Comparison of ENCODE assay signal across 27 mouse cellular contexts in the genomic region with DNA sequence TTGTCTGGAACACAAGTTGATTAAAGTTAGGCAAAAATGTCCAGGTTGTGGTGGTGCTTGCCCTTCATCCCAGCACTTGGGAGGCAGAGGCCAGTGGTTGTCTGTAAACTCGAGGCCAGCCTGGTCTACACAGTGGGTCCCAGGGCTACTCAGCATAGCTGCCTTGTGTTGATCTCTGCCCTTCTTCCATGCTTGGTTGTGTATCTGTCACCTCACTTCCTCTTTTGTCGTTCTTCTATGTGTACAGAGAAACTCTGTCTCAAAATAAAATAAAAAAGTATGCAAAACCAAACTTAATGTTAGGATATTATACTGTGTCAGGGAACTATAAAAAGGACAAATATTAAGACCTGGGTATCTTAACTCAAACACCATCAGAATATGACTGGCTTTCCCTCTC. TPM values are rescaled to one million over a fixed set of nuclear protein-coding genes. Genes with fewer than 3 reads are reported as not detected.
A peak's percentile ranks its signal among the peaks of the same experiment; 100 is the strongest.
DNase-seq lines count a peak whose midpoint lies in the region; ATAC-seq and TF ChIP-seq lines count a peak whose summit lies in the region.
"Had no signal": no experiment of that assay in that cellular context is flagged by ENCODE, and none has a peak within 500 bp of the region (broad histone marks: within the 10 kb centered on the region; RNA-seq: fewer than 3 reads in every experiment).

No protein-coding gene starts in this region.

- H3K27ac ChIP-seq in forebrain, embryonic 11.5 days (ENCODE audit: low read depth, low read length) = no peak overlapping the region
- H3K27ac ChIP-seq in forebrain, postnatal 0 days (ENCODE audit: low read depth, low read length) = no peak overlapping the region
- H3K27ac ChIP-seq: embryonic facial prominence, embryonic 13.5 days; embryonic facial prominence, embryonic 15.5 days; forebrain, embryonic 10.5 days; forebrain, embryonic 13.5 days; forebrain, embryonic 15.5 days had no signal

- H3K4me3 ChIP-seq in forebrain, embryonic 11.5 days (ENCODE audit: low read depth, low read length) = no peak overlapping the region
- no peak overlapping the region for H3K4me3 ChIP-seq in forebrain, postnatal 0 days (ENCODE audit: low read depth, low read length)
- H3K4me3 ChIP-seq: embryonic facial prominence, embryonic 13.5 days; embryonic facial prominence, embryonic 15.5 days; erythroblast, embryonic 14.5 days; forebrain, embryonic 10.5 days; forebrain, embryonic 13.5 days; forebrain, embryonic 15.5 days had no signal

- no peak for ATAC-seq in forebrain, embryonic 11.5 days (replicated peaks; ENCODE audit: low FRiP score)
- no peak for ATAC-seq in forebrain, postnatal 0 days
- ATAC-seq in granulocyte monocyte progenitor cell, adult 5-6 weeks (replicated peaks; ENCODE audit: poor library complexity, severe bottlenecking) = peak; percentile 48; the same call in 1 of the 2 replicates
- ATAC-seq: forebrain, embryonic 13.5 days; forebrain, embryonic 15.5 days had no signal

- peak; percentile 4 for DNase-seq in forebrain, embryonic 11.5 days (ENCODE audit: low spot score)
- no peak for DNase-seq in forebrain, postnatal 0 days
- peak; percentile 26 for DNase-seq in MEL-GATA-1-ER (ENCODE audit: extremely low read depth, low read depth)
- peak; percentile 32 for DNase-seq in splenic B cell, adult 2 months (ENCODE audit: low read depth, low spot score)
- no peak for DNase-seq in thymus, postnatal 4 days
- DNase-seq in cerebellum, postnatal 14 days = no peak
- no peak for DNase-seq in layer of hippocampus, adult 9-11 months
- DNase-seq: adrenal gland, adult 2 months; adrenal gland, postnatal 10 days; adrenal gland, postnatal 25 days; cerebellum, adult 11 months; cerebellum, adult 18-20 months; cerebellum, adult 8-10 months; cerebellum, adult 9-11 months; cerebellum, postnatal 25 days; embryo, embryonic 11 days had no signal

- H3K27me3 ChIP-seq in forebrain, embryonic 11.5 days (ENCODE audit: control insufficient read depth, insufficient read depth, low read length) = no peaks in the 10 kb centered on the region
- no peaks in the 10 kb centered on the region for H3K27me3 ChIP-seq in forebrain, postnatal 0 days (ENCODE audit: insufficient read depth, low read length)
- H3K27me3 ChIP-seq in splenic B cell, adult 2 months (ENCODE audit: control insufficient read depth, insufficient read depth, low read length, poor library complexity, severe bottlenecking) = no peaks in the 10 kb centered on the region
- H3K27me3 ChIP-seq: embryonic facial prominence, embryonic 13.5 days; embryonic facial prominence, embryonic 15.5 days; forebrain, embryonic 13.5 days; forebrain, embryonic 15.5 days had no signal

- no peak for TF ChIP-seq CTCF in forebrain, postnatal 0 days (IDR thresholded peaks at IDR 0.05; ENCODE audit: low read depth)

- no peak overlapping the region for H3K4me2 ChIP-seq in forebrain, embryonic 11.5 days (ENCODE audit: low read depth, low read length, severe bottlenecking)
- no peak overlapping the region for H3K4me2 ChIP-seq in forebrain, postnatal 0 days (ENCODE audit: low read depth)
- H3K4me2 ChIP-seq: embryonic facial prominence, embryonic 13.5 days; embryonic facial prominence, embryonic 15.5 days; forebrain, embryonic 13.5 days; forebrain, embryonic 15.5 days had no signal

- H3K9me3 ChIP-seq in forebrain, embryonic 11.5 days (ENCODE audit: control insufficient read depth, low read length) = no peaks in the 10 kb centered on the region
- no peaks in the 10 kb centered on the region for H3K9me3 ChIP-seq in forebrain, postnatal 0 days (ENCODE audit: low read length)
- H3K9me3 ChIP-seq: embryonic facial prominence, embryonic 13.5 days; embryonic facial prominence, embryonic 15.5 days; forebrain, embryonic 10.5 days; forebrain, embryonic 13.5 days; forebrain, embryonic 15.5 days had no signal

- H3K4me1 ChIP-seq in forebrain, embryonic 11.5 days (replicated peaks; ENCODE audit: control insufficient read depth, insufficient read depth, low read length) = no peaks in the 10 kb centered on the region
- no peaks in the 10 kb centered on the region for H3K4me1 ChIP-seq in forebrain, postnatal 0 days (ENCODE audit: insufficient read depth)
- H3K4me1 ChIP-seq: embryonic facial prominence, embryonic 13.5 days; embryonic facial prominence, embryonic 15.5 days; forebrain, embryonic 15.5 days had no signal

- WGBS in forebrain, embryonic 11.5 days = 80% methylated on average over 2 of the region's 2 CpGs
- 80% methylated on average over 2 of the region's 2 CpGs for WGBS in forebrain, postnatal 0 days

- no peak overlapping the region for H3K9ac ChIP-seq in forebrain, embryonic 11.5 days (ENCODE audit: low read length)
- H3K9ac ChIP-seq in forebrain, postnatal 0 days = no peak overlapping the region
- H3K9ac ChIP-seq: embryonic facial prominence, embryonic 13.5 days; embryonic facial prominence, embryonic 15.5 days; forebrain, embryonic 13.5 days; forebrain, embryonic 15.5 days had no signal

- H3K36me3 ChIP-seq in forebrain, embryonic 11.5 days (ENCODE audit: control insufficient read depth, insufficient read depth, low read length) = no peaks in the 10 kb centered on the region
- H3K36me3 ChIP-seq in forebrain, postnatal 0 days (ENCODE audit: insufficient read depth) = no peaks in the 10 kb centered on the region
- no peaks in the 10 kb centered on the region for H3K36me3 ChIP-seq in splenic B cell, adult 2 months (ENCODE audit: control insufficient read depth, insufficient read depth, low read length, poor library complexity, severe bottlenecking)
- H3K36me3 ChIP-seq: embryonic facial prominence, embryonic 13.5 days; embryonic facial prominence, embryonic 15.5 days; forebrain, embryonic 10.5 days; forebrain, embryonic 15.5 days had no signal

RNA-seq across cellular contexts. Expression of gene Bsnd, which starts 32.0 kb away (rescaled TPM):
- not detected in 2 replicates for polyA plus RNA-seq in forebrain, embryonic 11.5 days (2014; fragmentation: Nextera tagmentation; extraction: Ambion mirVana)
- not detected in 2 replicates for total RNA-seq in forebrain, postnatal 0 days (2014; rRNA removed)
- polyA plus RNA-seq in forebrain, postnatal 0 days (2015; fragmentation: Nextera tagmentation; extraction: Ambion mirVana) = not detected in 2 replicates
- total RNA-seq in granulocyte monocyte progenitor cell, adult 5-6 weeks (2014; fragmentation: Nextera tagmentation) = not detected in 2 replicates
- not detected in 2 replicates for total RNA-seq in granulocyte monocyte progenitor cell, adult 5-6 weeks (2017)
- total RNA-seq: adrenal gland, adult 2 months; adrenal gland, postnatal 10 days; adrenal gland, postnatal 25 days had no signal
- polyA plus RNA-seq: brain, embryonic 14.5 days; C2C12; embryonic facial prominence, embryonic 11.5 days; embryonic facial prominence, embryonic 13.5 days; erythroblast, embryonic 14.5 days; forebrain, embryonic 10.5 days; forebrain, embryonic 13.5 days; forebrain, embryonic 15.5 days; frontal cortex, adult 2 months had no signal

RNA-seq across cellular contexts. Expression of gene Dhcr24, which starts 36.7 kb away (rescaled TPM):
- polyA plus RNA-seq in forebrain, embryonic 11.5 days (2014; fragmentation: Nextera tagmentation; extraction: Ambion mirVana) = 29.3 and 30.6 TPM in 2 replicates
- total RNA-seq in forebrain, postnatal 0 days (2014; rRNA removed) = 101 and 105 TPM in 2 replicates
- polyA plus RNA-seq in forebrain, postnatal 0 days (2015; fragmentation: Nextera tagmentation; extraction: Ambion mirVana) = 7.0 and 7.7 TPM in 2 replicates
- total RNA-seq in granulocyte monocyte progenitor cell, adult 5-6 weeks (2014; fragmentation: Nextera tagmentation) = 19.6 and 22.2 TPM in 2 replicates
- total RNA-seq in granulocyte monocyte progenitor cell, adult 5-6 weeks (2017) = 8.7 and 14.4 TPM in 2 replicates

Comparison
In these comparisons a context has a peak if more than half of its experiments do, and no peak if none do; other contexts are left out.
1. DNase-seq: peak in forebrain, embryonic 11.5 days (single experiment), MEL-GATA-1-ER (single experiment) and splenic B cell, adult 2 months (single experiment); none in forebrain, postnatal 0 days (single experiment), thymus, postnatal 4 days (single experiment), cerebellum, postnatal 14 days (0 of 2) and layer of hippocampus, adult 9-11 months (single experiment).